Mouse (Mus musculus): ENCODE results near the gene Jmy. TPM values are rescaled to one million over a fixed set of nuclear protein-coding genes. Genes with fewer than 3 reads are reported as not detected.

Jmy gene
- polyA plus RNA-seq, 1 experiment: 20.1 TPM

DNA sequence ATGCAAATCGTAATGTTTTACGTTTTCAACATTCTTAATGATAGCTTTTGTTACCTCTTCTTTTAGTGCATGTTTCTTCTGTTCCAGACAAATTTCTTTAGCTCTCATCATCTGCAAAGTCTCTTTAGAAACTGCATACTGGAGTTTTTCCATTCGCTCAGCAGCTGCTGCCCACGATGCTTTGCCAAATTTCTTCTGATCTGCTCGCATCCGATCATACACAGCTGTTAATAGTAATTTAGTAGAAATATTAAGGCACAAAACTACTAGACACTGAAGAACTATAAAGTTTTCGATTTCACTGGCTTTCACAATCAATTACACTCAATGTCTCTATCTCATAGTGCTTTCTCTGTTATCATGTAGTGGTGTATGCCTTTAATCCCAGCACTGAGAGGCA lies 40.0 kb downstream of the Jmy start:
- no peak for DNase-seq (ENCODE audit: low spot score)

DNA sequence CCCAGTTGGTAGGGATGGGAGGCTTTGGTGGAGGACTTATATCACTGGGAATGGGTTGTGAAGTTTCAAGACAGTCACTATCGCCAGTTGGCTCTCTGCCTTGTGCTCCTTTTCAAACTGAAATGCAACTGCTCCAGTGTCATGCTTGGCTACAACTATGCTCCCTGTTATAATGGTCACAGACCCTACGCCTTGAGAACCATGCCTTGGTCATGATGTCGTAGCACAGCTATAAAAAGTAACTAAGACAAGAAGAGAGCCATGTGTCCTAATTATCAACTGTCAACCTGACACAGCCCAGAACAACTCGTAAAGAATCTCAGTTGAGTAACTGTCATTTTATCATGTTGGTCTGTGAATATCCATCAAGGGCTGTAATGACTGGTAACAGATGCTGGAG lies 41.0 kb downstream of the Jmy start:
- no peak for DNase-seq (ENCODE audit: low spot score)

DNA sequence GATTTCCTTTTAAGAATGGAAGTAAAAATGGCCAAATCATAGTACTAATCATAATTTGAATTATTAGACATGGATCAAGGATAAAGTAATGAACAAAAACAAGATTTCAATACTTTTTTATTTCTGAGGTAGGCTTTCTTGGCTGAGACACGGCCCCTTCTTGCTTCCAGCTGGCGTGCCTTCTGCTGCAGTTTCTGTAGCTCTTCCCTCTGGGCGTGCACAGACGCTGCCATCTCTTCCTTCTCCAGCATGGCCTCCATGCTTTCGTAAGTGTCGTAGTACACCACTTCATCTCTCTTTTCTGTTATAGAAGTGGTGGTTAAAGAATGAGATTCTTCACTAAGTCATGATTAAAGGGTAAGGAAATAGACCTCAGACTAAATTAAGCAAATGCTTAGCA lies 46.3 kb downstream of the Jmy start:
- DNase-seq (ENCODE audit: low spot score): no peak

DNA sequence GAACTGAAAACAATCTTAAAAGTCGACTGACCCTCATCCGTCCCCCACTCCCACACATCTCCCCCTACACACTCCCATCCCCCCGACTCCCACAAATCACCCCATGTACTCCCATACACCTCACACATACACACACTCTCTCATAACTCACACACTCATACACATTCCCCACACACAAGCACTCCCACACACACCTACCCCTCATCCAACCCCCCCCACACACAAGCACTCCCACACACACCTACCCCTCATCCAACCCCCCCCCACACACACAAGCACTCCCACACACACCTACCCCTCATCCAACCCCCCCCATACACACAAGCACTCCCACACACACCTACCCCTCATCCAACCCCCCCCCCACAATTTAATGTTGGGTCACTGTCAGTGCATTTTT lies 59.4 kb downstream of the Jmy start:
- no peak for DNase-seq (ENCODE audit: low spot score)

DNA sequence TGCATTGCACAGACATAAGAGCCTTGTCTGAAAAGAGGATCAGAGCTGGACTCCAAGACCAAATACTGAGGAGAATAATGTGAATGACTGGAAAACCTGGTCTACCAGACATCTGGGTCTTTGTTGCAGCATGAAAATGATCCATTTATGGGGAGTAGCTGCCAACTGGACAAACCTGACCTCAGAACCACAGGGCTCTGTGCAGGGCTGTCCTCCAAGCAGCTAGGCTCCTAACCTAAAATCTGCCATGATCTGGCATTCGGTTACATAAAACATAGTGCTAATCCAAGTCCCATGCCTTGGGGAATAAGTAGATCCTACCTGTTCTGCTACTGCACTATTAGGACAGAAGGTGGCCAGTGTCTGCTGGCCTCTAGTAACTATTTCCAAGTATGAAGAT lies 70.4 kb downstream of the Jmy start:
- DNase-seq (ENCODE audit: low spot score): no peak

DNA sequence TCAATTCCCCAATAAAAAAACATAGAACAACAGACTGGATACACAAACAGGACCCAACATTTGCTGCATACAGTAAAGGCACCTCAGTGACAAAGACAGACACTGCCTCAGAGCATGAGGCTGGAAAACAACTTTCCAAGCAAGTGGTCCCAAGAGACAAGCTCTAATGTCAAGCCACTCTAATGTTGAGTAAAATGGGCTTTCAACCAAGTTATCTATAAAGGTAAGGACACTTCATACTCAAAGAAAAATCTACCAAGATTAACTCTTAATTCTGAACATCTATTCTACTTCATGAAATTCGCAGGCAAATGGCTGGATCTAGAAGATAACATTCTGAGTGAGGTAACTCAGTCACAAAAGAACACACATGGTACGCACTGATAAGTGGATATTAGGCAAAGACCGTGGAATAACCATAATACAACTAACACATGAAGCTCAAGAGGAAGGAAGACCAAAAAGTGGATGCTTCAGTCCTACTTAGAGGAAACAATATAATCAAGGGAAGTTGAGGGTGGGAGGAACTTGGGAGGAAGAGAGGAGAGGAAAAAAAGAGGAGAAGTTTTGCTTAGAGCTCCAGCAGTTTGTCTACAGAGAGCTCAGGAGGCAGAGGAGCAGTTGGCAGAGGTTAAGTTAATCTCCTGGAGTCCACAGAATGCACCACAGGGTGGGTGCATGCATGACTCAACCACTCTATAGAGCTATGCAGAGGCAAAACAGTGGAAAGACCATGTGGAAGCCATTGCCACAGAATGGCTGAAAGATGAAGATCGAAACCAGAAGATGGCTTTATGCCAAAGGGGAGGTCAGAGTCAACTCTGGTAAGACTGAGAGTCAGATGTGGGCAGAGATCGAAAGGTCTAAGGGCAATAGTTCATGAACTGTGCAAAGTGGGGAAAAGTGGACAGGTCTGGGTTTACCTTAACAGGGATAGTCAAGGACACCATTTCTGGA lies 71.4 kb downstream of the Jmy start:
- no peak for DNase-seq (ENCODE audit: low spot score)

DNA sequence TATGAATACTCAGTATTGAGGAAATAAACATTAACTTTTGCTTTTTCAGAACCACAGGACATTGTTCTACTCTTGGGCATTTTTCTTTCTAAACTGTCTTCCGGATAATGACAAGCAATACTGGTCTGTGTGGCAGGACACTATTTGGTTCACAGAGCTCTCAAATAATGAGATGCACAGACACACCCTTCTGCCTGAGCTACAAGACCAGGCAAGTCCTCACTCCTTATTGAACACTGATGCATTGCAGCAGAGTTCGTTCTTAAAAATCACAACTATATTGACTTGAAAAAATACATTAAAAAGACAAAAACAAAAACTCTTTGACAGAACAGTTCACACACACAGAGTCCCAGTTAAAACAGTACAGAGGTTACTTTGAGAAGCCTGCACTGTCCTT lies 76.4 kb downstream of the Jmy start:
- no peak for DNase-seq (ENCODE audit: low spot score)

DNA sequence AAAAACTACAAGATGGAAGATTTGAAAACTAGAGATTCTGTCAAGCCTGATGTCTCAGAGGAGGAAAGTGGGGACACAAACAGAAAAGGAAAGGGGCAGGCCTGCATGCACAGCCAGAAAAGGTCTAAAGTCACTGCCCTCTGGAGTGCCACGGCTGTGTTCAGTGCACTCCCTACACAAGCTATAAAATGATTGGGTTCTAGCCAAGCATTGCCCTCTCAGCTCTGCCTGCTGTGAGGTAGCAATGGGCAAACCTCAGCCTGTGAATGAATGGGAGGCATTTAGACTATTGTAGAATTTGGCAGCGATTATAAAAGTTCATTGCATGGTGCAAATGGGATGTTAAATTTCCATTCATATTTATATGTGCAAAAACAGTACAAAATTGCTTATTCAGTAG lies 79.8 kb downstream of the Jmy start:
- DNase-seq (ENCODE audit: low spot score): no peak

DNA sequence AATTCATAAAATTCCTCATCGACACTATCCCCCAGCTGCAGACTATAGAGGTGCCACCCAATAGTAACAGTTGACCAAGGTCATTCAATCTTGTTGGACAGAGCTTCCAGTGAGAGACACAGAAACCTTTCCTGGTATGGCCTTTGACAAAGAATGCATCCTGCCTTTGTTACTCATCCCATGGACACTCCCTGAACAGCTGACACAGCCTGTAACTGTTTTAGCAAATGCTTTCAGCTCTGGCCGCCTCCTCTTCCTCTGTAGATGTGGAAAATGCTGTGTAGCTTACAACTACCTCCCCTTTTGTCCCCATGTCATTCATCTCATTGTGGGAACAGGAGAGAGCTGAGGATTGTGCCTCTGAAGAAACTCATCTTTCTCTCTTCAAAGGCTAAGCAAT lies 81.3 kb downstream of the Jmy start:
- DNase-seq (ENCODE audit: low spot score): no peak

DNA sequence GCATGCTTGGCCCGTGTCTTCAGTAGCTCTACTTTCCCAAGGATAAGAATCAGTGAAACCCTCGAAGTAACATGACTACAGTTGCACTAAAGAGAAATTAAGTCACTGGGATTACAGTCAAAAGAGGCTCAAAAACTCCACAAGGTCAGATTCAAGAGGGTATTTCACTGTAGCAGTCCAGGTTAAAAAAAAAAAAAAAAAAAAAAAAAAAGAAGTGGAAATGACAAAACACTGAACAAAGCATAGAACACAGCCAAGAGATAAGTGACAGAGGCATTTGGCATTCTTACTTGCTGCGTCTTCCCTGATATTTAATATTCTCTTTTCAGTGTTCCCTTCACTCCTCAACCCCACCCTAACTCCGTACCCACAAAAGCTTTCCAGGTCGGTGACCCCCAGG lies 84.6 kb downstream of the Jmy start:
- DNase-seq (ENCODE audit: low spot score): no peak

DNA sequence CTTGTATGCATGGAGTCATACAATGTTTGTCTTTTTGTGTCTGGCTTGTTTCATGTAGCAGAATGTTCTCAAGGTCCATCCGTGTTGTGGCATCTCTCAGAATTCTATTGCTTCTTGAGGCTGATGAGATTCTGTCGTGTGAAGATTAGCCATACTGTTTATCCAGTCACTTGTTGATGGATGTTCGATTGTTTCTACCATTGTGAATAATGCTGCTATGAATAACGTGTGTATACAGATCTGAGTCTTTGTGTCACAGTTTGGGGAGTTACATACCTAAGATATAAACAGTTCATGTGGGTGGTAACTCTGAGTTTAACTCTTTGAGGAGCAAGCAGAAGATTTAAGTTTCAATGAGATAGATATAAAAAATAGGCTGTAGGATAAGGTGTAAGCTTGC lies 89.3 kb downstream of the Jmy start:
- DNase-seq (ENCODE audit: low spot score): no peak

DNA sequence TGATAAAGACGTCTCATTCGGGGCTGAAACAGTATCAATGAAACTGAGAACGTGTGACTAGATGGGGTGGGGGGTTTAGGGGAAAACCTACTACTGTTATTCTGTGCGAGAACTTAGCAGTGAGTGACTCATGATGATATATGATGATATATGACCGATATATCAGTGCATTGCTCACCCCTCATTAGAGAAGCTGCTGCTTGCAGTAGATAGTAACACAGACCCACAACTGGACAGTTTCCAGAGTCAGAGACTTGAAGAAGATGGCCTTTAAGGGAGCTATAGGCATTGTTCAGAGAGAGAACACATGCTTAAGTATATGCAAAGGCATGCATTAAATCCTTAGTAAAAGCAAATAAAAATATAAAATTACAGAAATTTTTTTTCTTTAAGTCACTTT lies 92.8 kb downstream of the Jmy start:
- no peak for DNase-seq (ENCODE audit: low spot score)

DNA sequence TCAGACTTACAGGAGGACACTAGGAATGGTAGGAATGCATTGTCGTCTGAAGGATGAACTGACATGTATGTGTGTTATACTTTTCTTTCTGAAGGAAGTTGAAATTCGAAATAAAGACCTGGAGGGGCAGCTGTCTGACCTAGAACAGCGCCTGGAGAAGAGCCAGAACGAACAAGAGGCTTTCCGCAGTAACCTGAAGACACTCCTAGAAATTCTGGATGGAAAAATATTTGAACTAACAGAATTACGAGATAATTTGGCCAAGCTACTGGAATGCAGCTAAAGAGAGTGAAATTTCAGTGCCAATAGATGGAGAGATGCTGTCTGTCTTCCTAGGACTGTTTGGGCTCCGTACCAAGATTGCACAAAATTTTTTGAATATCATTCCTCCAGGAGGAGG lies 97.7 kb downstream of the Jmy start:
- no peak for DNase-seq (ENCODE audit: low spot score)

DNA sequence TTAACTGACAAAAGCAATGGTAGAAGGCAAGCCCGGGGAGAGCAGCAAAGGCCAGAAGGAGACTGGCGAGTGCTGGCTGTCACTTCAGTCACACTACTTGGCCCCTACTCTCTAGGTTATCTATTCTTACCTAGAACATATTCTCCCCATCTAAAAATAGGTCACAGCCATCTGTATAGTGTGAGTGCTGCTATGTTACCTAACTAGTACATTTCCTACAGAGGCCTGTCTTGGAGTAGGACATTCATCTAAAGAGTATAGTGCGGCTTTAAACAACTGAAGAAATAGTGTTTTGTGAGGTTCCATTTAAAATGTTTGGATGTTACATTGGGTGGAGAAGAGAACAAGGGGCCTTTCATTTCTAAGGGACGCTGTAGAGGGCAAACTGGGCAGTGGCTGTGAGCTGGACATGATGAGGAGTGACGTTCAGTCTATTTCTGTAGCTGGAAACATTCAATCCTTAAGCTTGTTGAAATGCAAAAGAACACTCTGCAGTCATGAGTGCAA lies 99.8 kb downstream of the Jmy start:
- DNase-seq (ENCODE audit: low spot score): no peak

DNA sequence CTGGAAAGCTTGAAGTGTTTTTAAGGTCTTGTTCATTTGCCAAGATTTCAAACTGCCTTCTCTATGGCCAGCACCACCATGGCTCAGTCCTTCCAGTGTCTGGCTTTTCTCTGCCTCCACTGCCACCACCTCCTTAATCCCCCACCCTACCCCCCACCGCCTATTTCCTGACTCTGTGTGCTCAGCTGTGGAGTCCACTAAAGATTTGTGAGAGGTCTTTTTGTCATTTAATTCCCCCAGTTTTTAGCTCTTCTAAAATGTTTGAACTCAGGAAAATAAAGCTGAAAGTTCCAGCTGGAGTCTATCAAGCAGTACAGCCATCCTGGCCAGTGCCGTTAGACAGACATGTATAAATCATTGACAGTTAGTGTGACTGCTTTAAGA lies 110.4 kb downstream of the Jmy start:
- no peak for DNase-seq (ENCODE audit: low spot score)

DNA sequence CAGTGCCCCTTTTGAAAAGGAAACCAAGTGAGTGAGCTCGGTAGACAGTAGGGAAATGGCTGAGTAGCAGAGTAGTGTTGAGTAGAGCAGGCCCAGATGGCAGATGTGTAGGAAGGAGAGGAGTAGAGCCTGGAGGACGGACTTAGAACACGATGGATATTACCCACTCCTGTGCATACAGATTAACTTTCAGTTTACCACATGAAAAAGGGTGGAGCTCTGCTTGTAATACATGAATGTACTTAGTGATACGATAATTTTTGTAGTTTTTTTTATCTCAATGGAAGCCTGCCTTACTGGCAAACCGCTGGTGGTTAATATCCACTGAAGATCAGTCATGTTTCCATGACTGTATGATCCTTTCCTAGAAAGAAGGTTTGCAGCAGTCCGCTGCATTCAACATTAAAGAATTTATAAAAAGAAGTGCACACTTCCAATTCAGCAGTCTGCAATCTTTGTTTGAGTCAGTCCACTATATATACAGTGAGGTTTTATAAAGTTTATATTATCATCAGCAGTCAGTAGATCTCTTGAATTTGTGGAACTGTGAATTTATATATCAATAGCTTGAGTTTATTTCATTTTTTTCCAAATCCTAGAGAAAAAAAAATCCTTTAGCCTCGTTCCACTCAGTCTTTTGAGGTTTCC lies 110.9 kb downstream of the Jmy start:
- DNase-seq (ENCODE audit: low spot score): no peak

DNA sequence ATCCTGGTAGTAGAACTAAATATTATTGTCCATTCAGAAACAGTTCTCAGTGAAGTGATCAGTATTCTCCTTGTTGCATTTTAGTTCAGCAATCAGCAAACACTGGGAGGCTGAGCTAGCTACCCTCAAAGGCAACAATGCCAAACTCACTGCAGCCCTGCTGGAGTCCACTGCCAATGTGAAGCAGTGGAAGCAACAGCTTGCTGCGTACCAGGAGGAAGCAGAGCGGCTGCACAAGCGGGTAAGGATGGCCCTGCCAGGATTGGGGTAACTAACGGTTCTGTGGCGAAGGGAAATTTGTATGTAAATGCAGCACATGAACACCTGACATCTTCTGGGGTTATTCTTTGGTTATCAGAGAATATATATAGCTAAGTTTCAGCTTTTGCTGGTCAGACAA lies 112.2 kb downstream of the Jmy start:
- DNase-seq (ENCODE audit: low spot score): no peak

DNA sequence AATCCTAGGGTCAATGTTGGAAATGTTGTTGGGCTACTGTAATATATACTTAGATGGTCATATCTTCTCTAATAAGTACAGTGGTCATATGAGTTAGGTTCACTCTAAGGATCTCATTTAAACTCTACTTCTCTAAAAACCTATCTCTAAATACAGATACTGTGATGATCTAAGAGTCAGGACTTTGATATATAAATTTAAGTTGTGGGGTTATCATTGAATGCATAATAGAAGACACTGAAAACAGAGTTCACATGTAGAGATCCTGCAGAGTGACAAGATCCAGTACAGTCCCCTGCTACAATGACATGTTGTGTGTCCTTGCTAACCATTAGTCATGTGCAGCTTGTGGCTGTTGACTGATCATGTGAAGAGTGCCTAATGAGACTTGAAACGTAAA lies 114.5 kb downstream of the Jmy start:
- DNase-seq (ENCODE audit: low spot score): no peak

DNA sequence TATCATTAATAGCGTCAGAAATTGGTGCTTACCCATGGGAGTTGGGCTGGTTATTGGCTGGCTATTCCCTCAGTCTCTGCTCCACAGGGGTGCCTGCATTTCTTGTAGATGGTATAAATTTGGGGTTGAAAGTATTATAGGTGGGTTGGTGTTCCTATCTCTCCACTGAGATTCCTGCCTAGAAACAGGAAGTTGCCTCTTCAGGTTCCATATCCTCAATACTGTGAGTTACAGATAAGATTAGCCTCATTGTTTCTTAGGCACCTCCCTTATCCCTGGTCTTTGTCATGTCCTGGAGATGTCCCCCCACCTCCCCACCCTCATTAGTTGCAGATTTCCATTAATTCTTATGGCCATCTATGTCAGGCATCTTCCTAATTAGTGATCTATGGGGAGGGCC lies 115.1 kb downstream of the Jmy start:
- no peak for DNase-seq (ENCODE audit: low spot score)

DNA sequence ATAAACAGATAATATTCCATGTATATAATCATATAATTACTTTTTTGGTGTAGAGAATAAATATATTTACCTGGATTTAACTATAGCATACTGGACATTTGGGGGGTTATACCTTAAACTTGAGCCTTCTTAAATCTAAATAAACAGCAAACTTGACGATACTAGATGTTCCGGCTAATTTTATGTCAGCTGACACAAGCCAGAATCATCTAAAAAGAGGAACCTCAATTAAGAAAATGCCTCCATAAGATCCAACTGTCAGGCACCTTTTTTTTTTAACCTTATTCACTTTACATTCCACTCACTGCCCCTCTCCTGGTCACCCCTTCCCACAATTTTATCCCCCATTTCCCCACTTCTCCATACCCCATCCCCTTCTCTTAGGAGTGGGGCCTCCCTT lies 116.0 kb downstream of the Jmy start:
- no peak for DNase-seq (ENCODE audit: low spot score)

DNA sequence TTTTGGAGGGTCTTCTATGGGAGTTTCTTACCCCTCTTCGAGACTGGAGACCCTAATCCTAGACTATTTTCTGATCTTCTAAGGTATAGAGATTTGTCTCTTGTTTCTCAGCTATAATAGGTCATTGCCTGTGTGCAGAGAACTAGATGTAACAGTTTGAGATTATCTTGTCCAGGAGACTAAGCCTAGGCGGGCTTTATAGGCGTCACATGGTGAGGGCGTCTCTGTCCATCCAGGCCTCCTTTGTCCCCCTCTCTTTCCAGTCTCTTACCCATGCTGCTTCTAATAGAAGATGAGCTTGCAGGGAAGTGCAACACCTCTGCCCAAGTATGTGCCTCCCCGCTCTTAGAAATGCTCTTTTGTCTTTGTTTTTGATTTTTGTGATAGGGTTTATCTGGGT lies 116.5 kb downstream of the Jmy start:
- DNase-seq (ENCODE audit: low spot score): no peak

DNA sequence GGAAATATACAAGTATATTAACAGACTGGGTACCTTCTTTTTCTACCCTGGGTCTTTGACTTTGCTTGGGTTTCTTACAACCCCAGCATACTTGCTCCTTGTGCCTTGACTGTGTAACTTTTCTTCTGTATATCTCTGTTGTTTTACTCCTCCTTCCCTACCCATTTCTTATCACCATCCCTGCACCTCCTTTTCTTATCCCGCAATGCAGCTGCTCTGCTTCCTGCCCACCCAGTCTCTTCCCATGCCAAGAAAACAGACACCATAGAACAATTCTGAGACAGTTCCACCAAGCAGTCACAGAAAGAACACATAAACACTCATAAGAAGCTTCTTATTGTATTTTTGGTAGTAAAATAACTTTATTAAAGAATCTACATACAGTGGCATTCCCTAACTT lies 118.3 kb downstream of the Jmy start:
- DNase-seq (ENCODE audit: low spot score): no peak

DNA sequence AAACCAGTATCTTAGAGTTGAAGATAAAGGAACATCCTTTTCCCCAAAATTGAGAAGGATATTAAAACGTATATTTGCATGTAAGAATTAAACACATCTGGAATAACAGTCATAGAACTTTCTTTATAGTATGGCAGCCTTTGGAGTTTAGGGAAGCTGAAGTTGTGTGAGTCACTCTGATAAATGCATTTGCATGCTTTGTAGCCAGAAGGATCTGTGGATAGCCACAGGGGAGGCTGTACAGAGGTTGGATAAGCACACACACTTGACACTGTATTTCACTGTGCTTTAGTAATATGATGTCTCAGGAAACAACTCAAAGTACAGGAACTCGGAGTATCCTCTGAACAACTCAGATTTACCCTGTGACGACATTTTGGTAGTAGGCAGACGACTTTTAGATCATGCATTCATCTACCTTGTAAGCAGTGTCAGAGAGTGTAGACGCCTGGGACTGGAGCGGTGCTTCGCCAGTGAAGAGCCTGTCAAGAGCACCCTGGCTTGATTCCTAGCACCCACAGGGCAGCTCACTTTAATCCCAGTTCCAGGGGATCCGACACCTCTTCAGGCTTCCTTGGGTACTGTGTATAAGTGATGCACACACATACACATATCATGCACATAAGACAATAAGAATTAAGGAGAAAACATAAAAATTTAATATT lies 119.1 kb downstream of the Jmy start:
- no peak for DNase-seq (ENCODE audit: low spot score)
